Mouse (Mus musculus) myocyte (in vitro differentiated cells): ENCODE data around the gene Ikbke.

Source experiments
- CEBPB ChIP-seq: IDR thresholded peaks from 2 replicates; pipeline ENCODE4 v1.6.1; 2011; ENCODE audit warnings: mild to moderate bottlenecking, moderate library complexity; ENCODE audit not compliant: poor library complexity, insufficient read depth, severe bottlenecking
- E2F4 ChIP-seq: IDR thresholded peaks from one replicate; pipeline ENCODE4 v1.6.1; 2011; ENCODE audit warnings: mild to moderate bottlenecking, control low read depth, moderate library complexity; ENCODE audit not compliant: insufficient read depth
- MAX ChIP-seq: IDR thresholded peaks from one replicate; pipeline ENCODE4 v1.6.1; 2011; ENCODE audit warnings: low read depth, mild to moderate bottlenecking, control low read depth
- MYOG ChIP-seq, 3 experiments: IDR thresholded peaks; one replicate each; pipeline ENCODE4 v1.6.1; 2011; ENCODE audit warnings: control low read depth in 2 of 3, low read depth in 2 of 3, mild to moderate bottlenecking in 2 of 3; ENCODE audit not compliant: insufficient read length in 2 of 3, control insufficient read depth in 1 of 3, insufficient read depth in 1 of 3
- POLR2A ChIP-seq: IDR thresholded peaks from one replicate; pipeline ENCODE4 v1.6.1; 2011; ENCODE audit warnings: low read depth, mild to moderate bottlenecking, control low read depth, moderate library complexity; ENCODE audit not compliant: insufficient read length
- POLR2AphosphoS2 ChIP-seq: IDR thresholded peaks from one replicate; pipeline ENCODE4 v1.6.1; 2011; ENCODE audit warnings: low read depth, control low read depth; ENCODE audit not compliant: insufficient read length
- REST ChIP-seq: IDR thresholded peaks from one replicate; pipeline ENCODE4 v1.6.1; 2011; ENCODE audit warnings: mild to moderate bottlenecking, control low read depth, moderate library complexity; ENCODE audit not compliant: insufficient read depth, insufficient read length
- SRF ChIP-seq: IDR thresholded peaks from one replicate; pipeline ENCODE4 v1.6.1; 2011; ENCODE audit warnings: low read depth; ENCODE audit not compliant: control insufficient read depth, insufficient read length
- USF1 ChIP-seq: IDR thresholded peaks from one replicate; pipeline ENCODE4 v1.6.1; 2011; ENCODE audit warnings: low read depth, mild to moderate bottlenecking, control low read depth, moderate library complexity

- TF ChIP-seq POLR2AphosphoS2 (no peak), POLR2A (no peak), E2F4 (no peak), REST (no peak), MAX (no peak), CEBPB (no peak), USF1 (no peak), SRF (no peak), MYOG (IDR thresholded peaks at IDR 0.05; ENCODE audit: control insufficient read depth in 1 of 3, insufficient read depth in 1 of 3, insufficient read length in 2 of 3, low read depth in 2 of 3) (no peak)
These were observed 4.5 kb downstream of the Ikbke start for GRCm38 (mm10) chr1:131274725-131275539.
